Mouse (Mus musculus) kidney, adult 2 months (tissue): ENCODE measurements around the gene Pum1.

Experiments
- CTCF ChIP-seq: fragments of 200-500 bp; conservative IDR thresholded peaks from 2 replicates; pipeline ENCODE4 v1.5.1; 2011; ENCODE audit warnings: low read depth, mild to moderate bottlenecking, control low read depth, low read length, moderate library complexity, mixed read lengths; ENCODE audit not compliant: insufficient read depth, insufficient read length
- POLR2A ChIP-seq: fragments of 200-500 bp; IDR thresholded peaks from one replicate; pipeline ENCODE4 v1.6.1; 2011; ENCODE audit warnings: low read depth, low read length, control low read depth

DNA sequence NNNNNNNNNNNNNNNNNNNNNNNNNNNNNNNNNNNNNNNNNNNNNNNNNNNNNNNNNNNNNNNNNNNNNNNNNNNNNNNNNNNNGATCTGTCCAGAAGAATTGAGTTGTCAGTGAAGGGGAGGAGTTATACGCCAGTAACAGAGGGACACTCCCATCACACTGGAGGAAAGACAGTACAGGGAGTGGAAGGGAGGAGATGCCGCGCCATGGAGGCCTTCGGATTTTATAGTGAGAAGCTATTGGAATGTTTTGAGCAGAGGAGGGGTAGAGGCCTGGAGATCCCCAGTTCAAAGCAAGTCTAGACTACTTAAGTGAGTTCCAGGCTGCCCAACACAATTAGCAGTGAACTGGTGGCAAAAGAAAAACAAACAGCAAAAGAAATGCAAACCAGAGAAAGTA is 33.7 kb upstream of the Pum1 start:
- TF ChIP-seq POLR2A (no peak), CTCF (no peak)
